Comparison of ENCODE assay signal across 8 mouse cellular contexts in genomic region chr17:56241541-56242401, GRCm38 (mm10). TPM values are rescaled to one million over a fixed set of nuclear protein-coding genes. Genes with fewer than 3 reads are reported as not detected.
DNase-seq lines count a peak whose midpoint lies in the region; ATAC-seq and TF ChIP-seq lines count a peak whose summit lies in the region.

No protein-coding gene starts in this region.

- DNase-seq in 416B (ENCODE audit: low read depth) = peak; percentile 84
- DNase-seq in adrenal gland, adult 2 months = peak; percentile 87
- peak; percentile 84 for DNase-seq in embryo, embryonic 11.5 days (ENCODE audit: low read depth, low spot score)
- peak; percentile 49 to 68 for DNase-seq in heart, adult 9 months (ENCODE audit: low spot score in 2 of 2)
- peak; percentile 93 for DNase-seq in kidney, postnatal 0 days (ENCODE audit: low spot score)
- DNase-seq in liver, embryonic 13.5 days = peak; percentile 70
- DNase-seq in neural tube, embryonic 11.5 days (ENCODE audit: low spot score) = peak; percentile 89

- H3K27me3 ChIP-seq in kidney, postnatal 0 days (ENCODE audit: insufficient read depth, low read length) = no peaks in the 10 kb centered on the region
- peaks cover 16% of the 10 kb centered on the region for H3K27me3 ChIP-seq in liver, embryonic 13.5 days
- H3K27me3 ChIP-seq in neural tube, embryonic 11.5 days (ENCODE audit: control insufficient read depth, insufficient read depth, low read length) = no peaks in the 10 kb centered on the region
- no peaks in the 10 kb centered on the region; the same call in 1 of the 2 replicates for H3K27me3 ChIP-seq in stomach, embryonic 15.5 days (replicated peaks)

- ATAC-seq in kidney, postnatal 0 days (replicated peaks; ENCODE audit: low FRiP score, low read depth) = peak; percentile 74
- ATAC-seq in liver, embryonic 13.5 days (ENCODE audit: low read depth) = no peak
- peak; percentile 55; the same call in 1 of the 2 replicates for ATAC-seq in neural tube, embryonic 11.5 days (ENCODE audit: insufficient read depth, low FRiP score, low TSS enrichment)
- ATAC-seq in stomach, embryonic 15.5 days (ENCODE audit: insufficient read depth, low FRiP score, low read depth) = peak; percentile 65; the same call in 1 of the 2 replicates

- H3K9ac ChIP-seq in kidney, postnatal 0 days (ENCODE audit: low read depth, low read length) = no peak overlapping the region
- no peak overlapping the region for H3K9ac ChIP-seq in liver, embryonic 13.5 days
- H3K9ac ChIP-seq in neural tube, embryonic 11.5 days (ENCODE audit: low read length) = peak overlapping the region; percentile 26; the same call in 1 of the 2 replicates
- H3K9ac ChIP-seq in stomach, embryonic 15.5 days = no peak overlapping the region

- peak; percentile 35; the same call in 1 of the 2 replicates for TF ChIP-seq CTCF in kidney, postnatal 0 days (IDR thresholded peaks at IDR 0.05; ENCODE audit: low read depth)

- no peaks in the 10 kb centered on the region for H3K36me3 ChIP-seq in kidney, postnatal 0 days (ENCODE audit: insufficient read depth, low read length)
- H3K36me3 ChIP-seq in liver, embryonic 13.5 days = no peaks in the 10 kb centered on the region
- H3K36me3 ChIP-seq in neural tube, embryonic 11.5 days (ENCODE audit: control insufficient read depth, insufficient read depth, low read length) = no peaks in the 10 kb centered on the region
- H3K36me3 ChIP-seq in stomach, embryonic 15.5 days = no peaks in the 10 kb centered on the region

- H3K9me3 ChIP-seq in kidney, postnatal 0 days (replicated peaks; ENCODE audit: low read length) = no peaks in the 10 kb centered on the region
- no peaks in the 10 kb centered on the region for H3K9me3 ChIP-seq in liver, embryonic 13.5 days (replicated peaks)
- no peaks in the 10 kb centered on the region for H3K9me3 ChIP-seq in neural tube, embryonic 11.5 days (ENCODE audit: control insufficient read depth, low read length)
- no peaks in the 10 kb centered on the region for H3K9me3 ChIP-seq in stomach, embryonic 15.5 days

- 3% methylated on average over 33 of the region's 33 CpGs for WGBS in kidney, postnatal 0 days
- 2% methylated on average over 33 of the region's 33 CpGs for WGBS in liver, embryonic 13.5 days (ENCODE audit: insufficient replicate concordance)
- 2% methylated on average over 33 of the region's 33 CpGs for WGBS in neural tube, embryonic 11.5 days
- 1% methylated on average over 33 of the region's 33 CpGs for WGBS in stomach, embryonic 15.5 days

- H3K27ac ChIP-seq in kidney, postnatal 0 days = no peak overlapping the region
- H3K27ac ChIP-seq in liver, embryonic 13.5 days = no peak overlapping the region
- H3K27ac ChIP-seq in neural tube, embryonic 11.5 days (ENCODE audit: low read depth, low read length) = no peak overlapping the region
- no peak overlapping the region for H3K27ac ChIP-seq in stomach, embryonic 15.5 days

- no peak overlapping the region for H3K4me3 ChIP-seq in kidney, postnatal 0 days (replicated peaks; ENCODE audit: low read depth, low read length)
- no peak overlapping the region for H3K4me3 ChIP-seq in liver, embryonic 13.5 days (replicated peaks)
- H3K4me3 ChIP-seq in neural tube, embryonic 11.5 days (ENCODE audit: low read depth, low read length) = peak overlapping the region; percentile 32
- no peak overlapping the region for H3K4me3 ChIP-seq in stomach, embryonic 15.5 days (replicated peaks)

- no peaks in the 10 kb centered on the region for H3K4me1 ChIP-seq in kidney, postnatal 0 days (replicated peaks; ENCODE audit: insufficient read depth, low read length)
- no peaks in the 10 kb centered on the region for H3K4me1 ChIP-seq in liver, embryonic 13.5 days (replicated peaks)
- H3K4me1 ChIP-seq in neural tube, embryonic 11.5 days (ENCODE audit: control insufficient read depth, insufficient read depth, low read length) = no peaks in the 10 kb centered on the region
- no peaks in the 10 kb centered on the region for H3K4me1 ChIP-seq in stomach, embryonic 15.5 days

- H3K4me2 ChIP-seq in kidney, postnatal 0 days (ENCODE audit: low read length) = no peak overlapping the region
- H3K4me2 ChIP-seq in liver, embryonic 13.5 days = no peak overlapping the region
- H3K4me2 ChIP-seq in neural tube, embryonic 11.5 days (ENCODE audit: low read depth) = peak overlapping the region; percentile 39
- no peak overlapping the region for H3K4me2 ChIP-seq in stomach, embryonic 15.5 days

RNA-seq across cellular contexts. Expression of gene Fem1a, which starts 14.8 kb away (rescaled TPM):
- total RNA-seq in adrenal gland, adult 2 months (2021) = 10 to 100 TPM; 27.0 to 32.4 TPM
- polyA plus RNA-seq in adrenal gland, adult 2 months (2012; rRNA removed) = 44.6 and 46.9 TPM in 2 replicates
- polyA plus RNA-seq in kidney, postnatal 0 days (2015; fragmentation: Nextera tagmentation; extraction: Ambion mirVana) = 11.7 TPM in 2 replicates
- polyA plus RNA-seq in liver, embryonic 13.5 days (2015; fragmentation: Nextera tagmentation; extraction: Ambion mirVana) = 6.1 and 7.1 TPM in 2 replicates
- 16.8 and 18.3 TPM in 2 replicates for polyA plus RNA-seq in neural tube, embryonic 11.5 days (2014; fragmentation: Nextera tagmentation; extraction: Ambion mirVana)
- 12.7 and 13.0 TPM in 2 replicates for polyA plus RNA-seq in stomach, embryonic 15.5 days (2015; fragmentation: Nextera tagmentation; extraction: Ambion mirVana)

RNA-seq across cellular contexts. Expression of gene Dpp9, which starts 23.1 kb away (rescaled TPM):
- 10 to 100 TPM; 37.5 to 39.7 TPM for total RNA-seq in adrenal gland, adult 2 months (2021)
- polyA plus RNA-seq in adrenal gland, adult 2 months (2012; rRNA removed) = 53.2 and 65.3 TPM in 2 replicates
- polyA plus RNA-seq in kidney, postnatal 0 days (2015; fragmentation: Nextera tagmentation; extraction: Ambion mirVana) = 22.1 and 25.2 TPM in 2 replicates
- 19.6 and 23.0 TPM in 2 replicates for polyA plus RNA-seq in liver, embryonic 13.5 days (2015; fragmentation: Nextera tagmentation; extraction: Ambion mirVana)
- 39.1 and 42.5 TPM in 2 replicates for polyA plus RNA-seq in neural tube, embryonic 11.5 days (2014; fragmentation: Nextera tagmentation; extraction: Ambion mirVana)
- polyA plus RNA-seq in stomach, embryonic 15.5 days (2015; fragmentation: Nextera tagmentation; extraction: Ambion mirVana) = 33.2 and 37.5 TPM in 2 replicates

RNA-seq across cellular contexts. Expression of gene Ticam1, which starts 34.8 kb away (rescaled TPM):
- total RNA-seq in adrenal gland, adult 2 months (2021) = 10 to 100 TPM; 22.7 to 29.4 TPM
- polyA plus RNA-seq in adrenal gland, adult 2 months (2012; rRNA removed) = 39.7 and 50.2 TPM in 2 replicates
- polyA plus RNA-seq in kidney, postnatal 0 days (2015; fragmentation: Nextera tagmentation; extraction: Ambion mirVana) = 6.9 and 7.7 TPM in 2 replicates
- 2.3 and 2.7 TPM in 2 replicates for polyA plus RNA-seq in liver, embryonic 13.5 days (2015; fragmentation: Nextera tagmentation; extraction: Ambion mirVana)
- polyA plus RNA-seq in neural tube, embryonic 11.5 days (2014; fragmentation: Nextera tagmentation; extraction: Ambion mirVana) = 2.4 and 2.5 TPM in 2 replicates
- 6.6 and 7.8 TPM in 2 replicates for polyA plus RNA-seq in stomach, embryonic 15.5 days (2015; fragmentation: Nextera tagmentation; extraction: Ambion mirVana)

RNA-seq across cellular contexts. Expression of gene Plin3, which starts 50.9 kb away (rescaled TPM):
- 100 to 1,000 TPM in 1 of 2 experiments, 10 to 100 TPM in 1; 65.9 to 101 TPM for total RNA-seq in adrenal gland, adult 2 months (2021)
- polyA plus RNA-seq in adrenal gland, adult 2 months (2012; rRNA removed) = 43.9 and 51.8 TPM in 2 replicates
- polyA plus RNA-seq in kidney, postnatal 0 days (2015; fragmentation: Nextera tagmentation; extraction: Ambion mirVana) = 69.6 and 75.2 TPM in 2 replicates
- 24.9 and 27.1 TPM in 2 replicates for polyA plus RNA-seq in liver, embryonic 13.5 days (2015; fragmentation: Nextera tagmentation; extraction: Ambion mirVana)
- 33.0 and 37.8 TPM in 2 replicates for polyA plus RNA-seq in neural tube, embryonic 11.5 days (2014; fragmentation: Nextera tagmentation; extraction: Ambion mirVana)
- 90.7 and 93.1 TPM in 2 replicates for polyA plus RNA-seq in stomach, embryonic 15.5 days (2015; fragmentation: Nextera tagmentation; extraction: Ambion mirVana)

RNA-seq across cellular contexts. Expression of gene Mydgf, which starts 58.1 kb away (rescaled TPM):
- 10 to 100 TPM; 51.8 to 55.3 TPM for total RNA-seq in adrenal gland, adult 2 months (2021)
- 70.5 and 71.0 TPM in 2 replicates for polyA plus RNA-seq in adrenal gland, adult 2 months (2012; rRNA removed)
- 83.0 and 85.0 TPM in 2 replicates for polyA plus RNA-seq in kidney, postnatal 0 days (2015; fragmentation: Nextera tagmentation; extraction: Ambion mirVana)
- polyA plus RNA-seq in liver, embryonic 13.5 days (2015; fragmentation: Nextera tagmentation; extraction: Ambion mirVana) = 59.2 and 66.7 TPM in 2 replicates
- polyA plus RNA-seq in neural tube, embryonic 11.5 days (2014; fragmentation: Nextera tagmentation; extraction: Ambion mirVana) = 67.7 and 71.2 TPM in 2 replicates
- 112 and 113 TPM in 2 replicates for polyA plus RNA-seq in stomach, embryonic 15.5 days (2015; fragmentation: Nextera tagmentation; extraction: Ambion mirVana)
